Mouse (Mus musculus) thymus, adult 2 months (tissue): ENCODE measurements around the gene Pusl1. TPM values are rescaled to one million over a fixed set of nuclear protein-coding genes. Genes with fewer than 3 reads are reported as not detected.

ENCODE experiments used
- DNase-seq: peaks from one replicate; pipeline ENCODE4 v3.0.0; 2021
- H3K27ac ChIP-seq: fragments of 200-500 bp; 2 replicates; pipeline ENCODE4 v1.5.1; 2012; ENCODE audit warnings: low read length, control low read depth; ENCODE audit not compliant: control insufficient read depth, insufficient read depth
- H3K27me3 ChIP-seq: fragments of 200-500 bp; 2 replicates; pipeline ENCODE4 v1.6.1; 2012; ENCODE audit warnings: mild to moderate bottlenecking, low read length, moderate library complexity, mixed read lengths; ENCODE audit not compliant: control insufficient read depth, insufficient read depth
- H3K36me3 ChIP-seq: fragments of 200-500 bp; 2 replicates; pipeline ENCODE4 v1.6.1; 2012; ENCODE audit warnings: mild to moderate bottlenecking, low read length, moderate library complexity; ENCODE audit not compliant: control insufficient read depth, insufficient read depth
- H3K4me1 ChIP-seq: fragments of 200-500 bp; replicated peaks from 2 replicates; pipeline ENCODE4 v1.6.1; 2012; ENCODE audit warnings: low read length; ENCODE audit not compliant: control insufficient read depth, insufficient read depth
- H3K4me3 ChIP-seq: fragments of 200-500 bp; 2 replicates; pipeline ENCODE4 v1.5.1; 2012; ENCODE audit warnings: mild to moderate bottlenecking, low read length, control low read depth, moderate library complexity; ENCODE audit not compliant: control insufficient read depth, insufficient read depth
- CTCF ChIP-seq: fragments of 200-500 bp; IDR thresholded peaks from 2 replicates; pipeline ENCODE4 v1.5.1; 2012; ENCODE audit warnings: mild to moderate bottlenecking, control low read depth, low read length, moderate library complexity, borderline replicate concordance; ENCODE audit not compliant: control insufficient read depth, poor library complexity, insufficient read depth; ENCODE audit errors: extremely low read depth
- POLR2A ChIP-seq: fragments of 200-500 bp; IDR thresholded peaks from 2 replicates; pipeline ENCODE4 v1.6.1; 2012; ENCODE audit warnings: mild to moderate bottlenecking, low read length, control low read depth, moderate library complexity; ENCODE audit not compliant: control insufficient read depth, poor library complexity, insufficient read depth; ENCODE audit errors: extremely low read depth
- WGBS: fragments of 180-500 bp; shearing (Covaris S2); methylation state at CpG from one replicate; pipeline ENCODE4 v1.1.7; 2018; 5-methylcytosine and 5-hydroxymethylcytosine counted together
- polyA plus RNA-seq: library from polyadenylated mRNA; depleted of rRNA; stranded (reverse); fragments of >200 nt; gene quantifications from 2 replicates; pipeline ENCODE4 v1.2.3, GENCODE M21; 2012

The Pusl1 gene
- polyA plus RNA-seq, 1 experiment: 91.1 TPM

- Histone ChIP-seq H3K4me1 (peaks cover 13% of the 10 kb centered on the region), H3K4me3 (peak within 1 kb of the TSS; percentile 91), H3K27ac (peak within 1 kb of the TSS; percentile 10; the same call in 1 of the 2 replicates), H3K36me3 (peaks cover 21% of the 10 kb centered on the region), H3K27me3 (no peaks in the 10 kb centered on the region)
- WGBS: under 1% methylated on average over 63 of the region's 63 CpGs
- peak; percentile 97 for DNase-seq
- TF ChIP-seq POLR2A (peak; percentile 81), CTCF (no peak; the same call in 1 of the 2 replicates)
These were observed 22.1 kb downstream of the Pusl1 start, which contains the start of the genes Cptp and Ints11 for GRCm38 (mm10) chr4:155869317-155870033. TSS of gene Cptp (minus strand) at chr4:155869440. TSS of gene Ints11 (plus strand) at chr4:155869546.

DNA sequence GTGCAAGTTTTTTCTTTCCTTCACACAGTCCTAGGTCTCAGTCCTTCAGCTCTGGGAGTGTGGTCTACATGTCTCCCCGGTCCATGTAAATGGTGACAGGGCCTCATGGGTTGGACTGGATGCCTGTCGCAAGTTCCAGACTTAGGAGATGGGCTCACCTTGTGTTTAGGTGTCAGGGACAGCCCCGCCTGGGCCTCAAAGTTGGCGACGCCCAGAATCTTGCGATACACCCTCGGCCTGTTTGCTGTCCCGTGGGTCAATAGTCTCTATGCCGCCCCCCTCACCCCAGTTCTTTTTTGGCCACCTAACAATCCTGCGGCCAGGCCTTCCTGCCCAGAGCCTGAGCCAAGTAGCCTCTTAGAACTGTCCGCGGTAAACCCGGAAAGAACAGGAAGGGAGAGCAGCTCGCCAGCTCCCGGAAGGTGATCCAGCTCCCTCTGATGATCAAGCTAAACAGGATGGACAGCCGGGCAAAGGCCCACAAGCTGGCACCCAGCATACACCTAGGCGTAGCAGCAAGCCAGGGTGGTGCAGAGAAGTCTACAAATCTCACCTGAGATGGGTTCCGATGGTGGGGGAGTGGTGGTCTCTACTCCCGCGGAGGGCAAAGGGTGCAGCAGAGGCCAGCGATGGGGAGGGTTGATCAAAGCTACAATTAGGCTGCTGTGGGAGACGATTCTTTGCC is 22.8 kb downstream of the Pusl1 start:
- no peak for TF ChIP-seq CTCF
- TF ChIP-seq POLR2A: no peak
- Histone ChIP-seq H3K36me3 (peaks cover 18% of the 10 kb centered on the region), H3K4me3 (peak overlapping the region; percentile 69), H3K4me1 (peaks cover 13% of the 10 kb centered on the region), H3K27me3 (no peaks in the 10 kb centered on the region), H3K27ac (no peak overlapping the region)
- DNase-seq: peak; percentile 19
- WGBS: 11% methylated on average over 22 of the region's 22 CpGs

DNA sequence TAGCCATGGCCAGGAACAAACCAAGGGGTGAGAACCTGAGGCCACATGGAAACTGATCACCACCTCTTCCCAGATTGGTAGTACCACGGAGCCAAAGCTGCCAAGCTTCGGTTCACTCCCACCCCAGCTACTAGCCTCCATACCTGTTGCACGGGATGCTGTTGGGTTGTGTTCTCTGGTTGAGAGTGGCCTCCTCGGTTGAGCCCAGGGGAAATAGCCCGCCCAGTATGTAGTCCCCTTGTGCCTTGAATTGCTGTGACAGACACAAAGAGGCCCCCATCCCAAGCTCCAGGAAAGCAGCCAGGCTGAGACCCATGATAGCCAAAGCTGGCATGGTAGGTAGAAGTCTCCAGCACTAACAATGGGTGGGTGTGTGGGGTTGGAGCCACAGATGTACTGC is 28.6 kb downstream of the Pusl1 start, which contains the start of gene Tas1r3:
Gene Tas1r3 (minus strand): TSS at position 362 of the 400 bp plus-strand sequence.
- Histone ChIP-seq H3K27me3 (no peaks in the 10 kb centered on the region), H3K36me3 (peaks cover 7% of the 10 kb centered on the region; the same call in 1 of the 2 replicates), H3K27ac (no peak within 1 kb of the TSS), H3K4me1 (no peaks in the 10 kb centered on the region), H3K4me3 (no peak within 1 kb of the TSS)
- TF ChIP-seq CTCF: no peak
- 84% methylated on average over 5 of the region's 5 CpGs for WGBS
- DNase-seq: no peak

DNA sequence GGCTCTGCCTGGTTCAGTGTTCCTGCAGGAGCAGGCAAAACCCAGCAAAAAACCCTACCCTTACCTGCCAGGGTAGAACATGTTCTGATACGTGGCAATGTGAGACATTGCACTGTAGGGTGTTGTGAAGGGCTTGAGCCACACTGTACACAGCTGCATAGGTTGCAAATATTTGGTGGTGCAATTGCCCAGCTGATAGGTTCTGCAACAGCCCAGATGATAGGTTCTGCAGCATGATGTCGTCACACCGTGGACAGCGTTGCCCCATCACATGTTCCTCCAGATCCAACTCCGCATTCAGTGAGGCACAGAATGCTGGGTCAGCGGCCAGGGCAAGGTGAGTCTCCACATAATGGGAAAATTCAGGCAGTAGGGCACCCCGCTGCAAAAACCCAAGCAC is 29.8 kb downstream of the Pusl1 start:
- TF ChIP-seq POLR2A (no peak), CTCF (no peak)
- no peak for DNase-seq
- 90% methylated on average over 7 of the region's 7 CpGs for WGBS
- Histone ChIP-seq H3K4me1 (no peaks in the 10 kb centered on the region), H3K4me3 (no peak overlapping the region), H3K36me3 (peaks cover 7% of the 10 kb centered on the region; the same call in 1 of the 2 replicates), H3K27me3 (no peaks in the 10 kb centered on the region), H3K27ac (no peak overlapping the region)

GRCm38 (mm10) chr4:155859318-155859717 is 32.3 kb downstream of the Pusl1 start:
- no peaks in the 10 kb centered on the region for H3K4me1 ChIP-seq
- 61% methylated on average over 13 of the region's 13 CpGs for WGBS
- H3K36me3 ChIP-seq: no peaks in the 10 kb centered on the region
- no peak overlapping the region for H3K4me3 ChIP-seq
- no peak overlapping the region for H3K27ac ChIP-seq
- DNase-seq: peak; percentile 37
- TF ChIP-seq CTCF: no peak
- no peak for TF ChIP-seq POLR2A
- H3K27me3 ChIP-seq: no peaks in the 10 kb centered on the region

DNA sequence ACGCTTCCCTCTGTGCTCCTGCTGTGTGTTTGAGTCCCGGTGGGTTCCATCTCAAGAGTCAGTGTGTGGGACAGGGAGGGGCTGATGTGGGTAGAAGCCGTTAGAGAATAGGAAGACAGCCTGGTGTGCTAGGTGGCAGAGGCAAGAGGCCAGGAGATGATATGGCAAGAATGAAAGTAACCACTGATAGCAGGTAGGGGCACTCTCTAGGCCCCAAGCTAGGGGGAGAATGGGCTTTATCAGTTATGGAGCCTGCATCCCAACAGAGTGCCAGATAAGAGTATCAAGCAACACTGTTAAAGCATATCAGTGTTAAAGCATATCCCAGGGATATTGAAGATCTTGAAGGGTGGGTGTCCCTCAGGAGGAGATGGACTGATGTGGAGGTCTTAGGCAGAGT is 34.7 kb downstream of the Pusl1 start:
- WGBS: 82% methylated on average over 3 of the region's 3 CpGs
- Histone ChIP-seq H3K27ac (no peak overlapping the region), H3K4me3 (no peak overlapping the region), H3K4me1 (no peaks in the 10 kb centered on the region), H3K36me3 (no peaks in the 10 kb centered on the region), H3K27me3 (no peaks in the 10 kb centered on the region)
- no peak for TF ChIP-seq POLR2A
- DNase-seq: no peak
